Mouse (Mus musculus) adrenal gland (tissue): ENCODE measurements at regions not wholly inside any gene's neighbourhood (a gene's known extent, or its start where the extent isn't known, plus 50 kb on each side); places are given as distances from the start of the nearest gene placed in this dataset.

Experiments used
- intact Hi-C: fragments of 180-260 bp; cut with DNase I; formaldehyde crosslinking; loops from one replicate; pipeline ENCODE4 v1.15.1; 2025

DNA sequence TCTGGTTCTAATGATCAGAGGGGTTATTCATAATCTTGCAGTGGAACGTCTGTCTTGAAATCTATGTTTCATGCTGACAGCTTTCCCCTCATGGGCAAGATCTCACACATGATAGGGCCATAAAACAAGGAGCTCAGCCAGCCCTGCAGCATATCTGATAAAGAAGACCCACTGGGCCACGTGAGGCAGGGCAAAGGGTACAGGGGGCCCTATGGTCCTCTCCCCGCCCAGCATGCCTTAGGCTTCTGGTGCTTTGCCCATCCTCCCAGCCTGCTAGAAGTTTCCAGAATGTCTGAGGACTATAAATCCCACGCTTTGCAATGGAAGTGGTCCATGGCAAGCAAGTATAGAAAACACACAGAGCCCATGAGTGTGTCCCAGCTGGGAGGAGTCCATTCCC is 110.9 kb upstream of the Sdk2 start:
- intact Hi-C loops: no loop called here

DNA sequence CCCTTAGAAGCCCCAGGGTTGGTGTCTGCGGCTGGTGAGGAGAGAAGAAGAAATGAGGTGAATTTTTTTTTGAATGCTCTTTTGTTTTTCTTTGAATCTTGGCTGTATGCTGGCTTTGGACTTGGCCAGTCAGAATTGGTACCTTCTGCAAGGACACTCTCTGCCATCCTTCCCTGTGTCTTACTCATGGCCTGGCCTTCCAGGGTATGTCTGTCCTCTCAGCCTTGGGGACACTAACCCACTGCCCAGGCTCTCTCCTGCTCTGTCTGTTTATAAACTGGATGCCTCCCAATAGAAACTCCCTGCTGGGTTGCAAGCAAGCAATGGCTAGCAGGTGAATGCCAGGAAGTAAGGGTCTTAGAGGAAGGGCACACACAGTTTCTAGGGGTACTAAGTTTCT is 110.4 kb upstream of the Sdk2 start:
- intact Hi-C loops: no loop called here

DNA sequence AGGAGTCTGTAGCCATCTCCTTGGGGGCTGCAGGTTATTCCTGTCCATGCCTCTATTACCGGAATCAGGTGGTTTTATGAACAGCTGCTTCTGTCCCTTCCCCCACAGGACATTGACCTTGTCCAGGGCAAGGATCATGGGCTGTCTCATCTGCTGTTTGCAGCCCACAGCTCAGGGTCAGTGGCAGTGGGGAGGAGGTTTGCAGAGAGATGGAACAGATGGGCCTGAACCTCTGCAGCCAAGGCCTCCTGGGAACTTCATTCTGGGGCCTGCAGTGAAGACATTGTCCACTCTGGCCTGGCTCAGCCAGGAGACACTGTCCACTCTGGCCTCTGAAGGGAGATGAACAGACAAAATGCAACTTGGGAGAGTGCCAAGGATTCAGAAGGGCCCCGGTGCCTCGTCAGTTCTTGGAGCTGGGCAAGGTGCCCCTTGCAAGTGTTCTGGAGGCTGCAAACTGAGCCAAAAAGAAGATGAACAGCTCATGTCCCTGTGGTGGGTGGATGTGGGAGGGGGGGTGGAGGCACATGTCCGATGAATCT is 109.9 kb upstream of the Sdk2 start:
- intact Hi-C loops: no loop called here

DNA sequence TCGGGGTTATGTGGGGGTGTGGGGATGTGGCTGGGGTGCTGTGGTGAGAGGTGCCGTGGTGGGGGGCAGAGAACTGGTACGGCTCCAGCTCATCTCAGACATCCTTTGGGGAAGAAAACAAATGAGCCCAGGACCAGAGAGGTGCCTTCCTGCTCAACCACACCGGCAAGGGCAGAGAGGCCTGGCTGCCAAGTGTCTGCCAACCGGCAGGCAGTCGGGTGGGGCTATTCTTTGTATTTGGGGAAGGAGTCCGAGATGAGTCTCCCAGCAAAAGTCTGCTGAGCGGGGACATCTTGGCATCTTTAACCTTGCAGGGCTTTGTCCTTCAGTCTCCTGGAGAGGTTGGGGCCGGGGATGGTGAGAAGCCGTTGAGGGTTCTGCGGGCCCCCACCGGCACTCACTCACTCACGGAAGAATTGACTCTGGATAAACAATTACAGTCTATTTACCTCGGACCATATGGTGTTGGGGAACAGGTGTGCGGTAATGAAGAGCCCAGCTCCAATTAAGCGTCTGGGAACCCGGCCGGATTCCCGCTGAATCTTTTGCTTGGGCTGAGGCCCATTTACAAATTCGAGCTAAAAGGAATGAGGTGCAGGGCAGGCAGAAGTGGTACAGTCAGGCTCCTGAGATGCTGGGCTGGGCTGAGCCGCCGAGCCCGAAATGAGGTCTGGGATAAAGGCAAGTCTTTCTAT is 108.7 kb upstream of the Sdk2 start:
- intact Hi-C loops: no loop called here

DNA sequence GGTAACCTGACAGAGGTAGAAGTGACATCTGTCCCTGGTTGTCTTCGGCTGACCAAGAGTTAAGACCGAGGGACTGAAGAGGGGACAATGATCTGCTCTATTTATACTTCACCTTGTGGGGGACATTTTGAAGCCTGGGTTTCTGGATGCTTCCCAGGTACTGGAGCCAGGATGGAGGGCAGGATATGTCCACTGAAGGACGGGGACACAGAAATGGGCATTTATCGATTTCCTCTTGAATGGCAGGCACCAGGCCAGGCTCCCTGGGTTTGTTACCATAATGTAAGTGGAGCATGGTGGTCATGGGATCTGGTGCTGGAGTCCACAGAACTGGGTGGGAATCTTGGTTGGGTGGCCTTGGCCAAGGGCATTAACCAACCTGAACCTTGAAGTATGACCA is 108.0 kb upstream of the Sdk2 start:
- intact Hi-C loops: no loop called here

DNA sequence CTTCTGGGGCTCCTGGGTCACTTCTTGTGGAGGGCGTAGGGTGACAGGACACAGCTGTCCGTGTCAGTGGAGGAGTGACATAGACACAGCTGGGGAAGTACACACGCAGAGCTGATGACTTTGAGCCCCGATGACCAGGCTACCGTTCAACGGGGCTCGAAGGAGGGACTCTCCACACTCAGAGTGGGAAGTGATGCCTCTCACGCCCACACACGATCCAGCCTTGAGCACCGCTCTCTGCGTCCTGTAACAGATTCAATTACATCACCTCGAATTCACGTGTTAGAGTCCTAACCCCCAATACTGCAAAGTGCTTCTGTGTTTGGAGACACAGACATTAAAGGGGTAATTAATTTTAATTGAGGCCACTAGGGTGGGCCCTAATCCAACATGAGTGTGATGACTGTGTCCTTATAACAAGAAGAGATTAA is 101.4 kb upstream of the Sdk2 start:
- intact Hi-C loops: no loop called here

DNA sequence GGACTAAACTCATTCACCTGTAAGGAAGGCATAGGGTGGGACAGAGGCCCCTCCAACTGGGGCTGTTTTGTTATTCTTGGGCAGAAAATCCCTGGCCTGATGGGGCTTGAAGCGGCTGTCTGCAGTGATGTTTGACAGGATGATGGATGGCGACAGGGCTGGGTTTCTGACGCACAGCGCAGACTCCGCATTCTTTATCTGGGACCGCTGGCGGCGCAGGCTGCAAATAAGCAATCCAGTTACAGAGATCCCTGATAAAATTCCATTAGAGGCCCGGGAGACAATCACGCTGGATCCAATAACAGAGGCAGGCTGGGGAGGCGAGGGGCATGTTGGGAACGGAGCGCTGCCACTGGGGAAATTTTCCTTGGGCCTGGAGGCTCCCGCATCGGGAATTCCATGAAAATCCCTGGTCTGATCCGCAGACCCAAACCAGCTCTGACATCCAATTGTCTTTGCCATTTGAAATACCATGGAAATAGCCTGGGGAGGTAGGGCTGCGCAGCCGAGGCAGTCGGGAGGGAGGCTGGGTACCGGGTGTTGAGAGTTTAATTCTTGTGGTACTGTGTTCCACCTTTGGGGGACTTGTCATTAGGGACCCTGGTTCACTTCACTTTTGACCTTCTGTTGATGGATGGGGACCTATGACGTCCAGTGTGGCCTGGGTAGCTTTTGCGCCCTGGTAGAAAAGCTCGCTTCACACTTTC is 99.0 kb upstream of the Sdk2 start:
- intact Hi-C loops: no loop called here

DNA sequence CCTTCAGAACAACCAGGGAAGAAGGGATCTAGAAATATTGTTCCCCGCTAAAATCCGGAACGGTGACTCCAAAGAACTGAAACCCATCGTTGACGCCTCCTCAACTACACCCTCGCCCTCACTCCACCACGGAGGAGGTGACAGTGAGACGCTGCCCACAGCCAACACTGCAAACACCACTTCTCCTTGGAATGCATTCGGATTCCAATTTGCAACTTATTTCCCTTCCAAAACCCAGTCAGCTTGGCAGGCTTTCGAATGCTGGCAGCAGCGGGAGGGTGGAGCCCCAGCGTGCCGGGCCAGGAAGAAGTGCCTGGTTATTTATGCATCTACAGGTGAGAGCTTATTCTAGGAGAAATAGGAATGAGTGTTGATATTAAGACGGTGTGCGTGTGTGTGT is 85.9 kb upstream of the Sdk2 start:
- intact Hi-C loops: no loop called here

DNA sequence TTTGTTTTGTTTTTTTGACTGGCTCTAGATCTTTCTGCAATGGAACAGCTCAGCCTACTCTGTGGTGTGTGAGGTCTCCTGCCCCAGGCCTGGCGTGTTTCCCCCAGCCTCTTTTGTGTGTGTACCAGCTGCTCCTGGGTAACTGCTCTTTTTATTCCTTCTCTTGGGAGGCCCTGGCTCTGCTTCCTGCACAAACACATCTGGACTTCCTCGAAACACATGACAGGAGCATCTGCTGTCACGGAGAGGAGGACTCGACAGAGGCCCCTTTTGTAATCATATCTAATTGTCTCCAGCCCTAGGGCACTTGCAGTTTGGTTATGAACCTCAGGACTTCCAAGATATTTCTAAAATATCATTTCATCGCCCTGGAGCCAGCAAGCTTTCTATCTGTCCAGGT is 79.5 kb upstream of the Sdk2 start:
- intact Hi-C loops: no loop called here

DNA sequence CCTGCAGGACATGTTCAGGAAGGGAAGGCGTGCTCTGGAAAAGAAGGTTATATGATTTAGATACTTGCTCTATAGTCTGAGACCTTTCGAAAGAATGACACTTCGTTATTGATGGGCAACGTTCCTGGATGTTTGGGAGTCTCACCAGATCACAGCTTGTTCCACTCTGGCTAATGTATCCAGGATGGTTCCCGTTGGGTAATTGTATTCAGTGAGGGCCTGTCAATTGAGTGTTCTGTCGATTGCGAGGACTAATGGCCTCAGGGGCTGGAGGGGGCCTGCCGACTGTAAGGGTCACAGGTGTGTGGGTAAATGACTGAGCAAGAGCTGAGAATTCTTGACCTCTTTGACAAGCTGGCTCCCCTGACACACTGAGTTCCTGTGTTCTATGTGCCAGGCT is 62.4 kb upstream of the Sdk2 start:
- intact Hi-C loops: no loop called here

DNA sequence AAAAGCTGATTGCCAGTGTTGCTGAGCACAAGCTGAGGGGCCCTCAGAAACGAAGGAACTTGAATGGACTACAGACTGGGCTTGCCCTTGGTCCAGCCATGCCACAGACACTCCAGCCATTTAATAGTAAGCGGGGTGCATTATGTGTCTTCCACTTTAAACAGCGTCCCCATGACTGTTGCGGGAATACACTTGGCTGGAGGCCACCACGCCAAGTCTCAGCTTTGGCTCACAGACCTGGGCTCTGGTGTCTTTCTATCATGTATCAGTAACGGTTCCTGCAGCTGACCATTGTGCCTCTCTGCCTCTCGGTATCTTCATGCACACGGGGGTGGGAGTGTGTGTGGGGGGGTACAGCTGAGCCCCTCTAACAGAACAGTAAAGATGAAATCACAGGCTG is 62.0 kb upstream of the Sdk2 start:
- intact Hi-C loops: no loop called here

DNA sequence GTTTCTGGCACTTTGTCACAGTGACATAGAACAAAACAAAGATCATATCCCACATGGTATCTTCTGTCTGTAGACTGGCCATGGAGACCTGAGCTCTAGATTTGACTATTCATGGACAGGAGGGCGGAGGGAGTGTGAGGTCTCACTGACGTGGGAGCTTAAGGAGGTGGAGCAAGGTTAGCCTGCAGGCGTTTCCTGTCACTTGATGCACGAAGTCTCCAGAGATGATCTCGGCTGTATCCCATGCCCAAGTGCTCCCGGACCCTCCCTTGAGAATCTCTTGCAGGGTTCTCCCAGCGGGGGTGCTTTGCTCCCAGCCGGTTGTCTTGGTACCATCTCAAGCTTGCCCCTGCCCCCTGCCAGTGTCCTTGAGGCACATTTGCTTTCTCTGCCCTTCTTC is 60.6 kb upstream of the Sdk2 start:
- intact Hi-C loops: no loop called here

DNA sequence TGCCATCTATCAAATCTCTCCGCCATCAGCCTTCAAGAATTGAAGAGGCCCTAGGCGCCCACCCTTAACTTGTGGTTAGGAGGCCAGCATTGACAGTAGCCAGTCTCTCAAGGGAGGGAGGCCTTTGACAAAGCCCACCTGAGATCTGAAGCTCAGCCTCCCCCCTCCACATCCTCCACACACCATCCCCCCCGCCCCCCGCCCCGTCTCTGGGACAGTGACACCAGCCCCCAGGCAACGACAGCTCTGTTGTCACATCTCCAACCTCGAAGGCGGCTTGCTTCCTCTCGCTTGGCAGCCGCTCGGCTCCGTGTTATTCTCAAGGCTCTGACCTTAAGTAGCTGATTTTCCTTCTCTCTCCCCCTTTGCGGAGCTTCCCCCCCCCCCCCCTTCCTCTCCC is 55.3 kb upstream of the Sdk2 start:
- intact Hi-C loops: no loop called here

DNA sequence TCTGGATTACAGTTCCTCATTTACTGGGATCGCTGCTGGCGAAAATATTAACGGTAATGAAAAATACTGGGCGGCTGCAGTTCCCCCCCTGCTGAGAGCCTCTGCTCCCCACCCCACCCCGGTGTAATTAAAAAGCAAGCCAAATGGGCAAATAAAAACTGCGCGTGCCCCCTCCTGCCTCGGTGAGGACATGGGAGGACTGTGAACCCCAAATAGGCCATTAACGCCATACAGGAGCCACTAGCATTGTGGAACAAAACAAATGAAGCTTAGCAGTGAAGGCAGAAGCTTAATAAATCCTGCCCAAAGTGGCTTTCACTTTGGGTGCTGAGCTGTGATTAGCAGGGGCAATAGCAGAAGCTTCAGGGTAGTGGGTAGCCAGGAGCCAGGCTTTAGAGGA is 52.3 kb upstream of the Sdk2 start:
- intact Hi-C loops: no loop called here
